Comparison of ENCODE assay signal across 8 mouse cellular contexts in genomic region chr3:137860394-137861170, GRCm38 (mm10). TPM values are rescaled to one million over a fixed set of nuclear protein-coding genes. Genes with fewer than 3 reads are reported as not detected.
DNase-seq lines count a peak whose midpoint lies in the region; ATAC-seq and TF ChIP-seq lines count a peak whose summit lies in the region.
"Had no signal": no experiment of that assay in that cellular context is flagged by ENCODE, and none has a peak within 500 bp of the region (broad histone marks: within the 10 kb centered on the region; RNA-seq: fewer than 3 reads in every experiment).

No protein-coding gene starts in this region.

- H3K4me2 ChIP-seq in hindbrain, postnatal 0 days (ENCODE audit: low read depth, low read length), result no peak overlapping the region
- H3K4me2 ChIP-seq in hindbrain, embryonic 13.5 days, result no peak overlapping the region
- no peak overlapping the region for H3K4me2 ChIP-seq in limb, embryonic 14.5 days (replicated peaks; ENCODE audit: low read depth, low read length, severe bottlenecking)

- H3K79me3 ChIP-seq in C2C12 (ENCODE audit: low read depth), result peaks cover 5% of the 10 kb centered on the region

- WGBS in hindbrain, postnatal 0 days, result 73% methylated on average over 8 of the region's 8 CpGs
- WGBS in hindbrain, embryonic 13.5 days, result 86% methylated on average over 8 of the region's 8 CpGs
- 63% methylated on average over 8 of the region's 8 CpGs for WGBS in limb, embryonic 14.5 days

- no peak for ATAC-seq in hindbrain, postnatal 0 days
- ATAC-seq in hindbrain, embryonic 13.5 days (ENCODE audit: low FRiP score), result no peak
- ATAC-seq in limb, embryonic 14.5 days (ENCODE audit: low FRiP score, low read depth), result no peak
- no peak for ATAC-seq in erythroblast, adult 5-6 weeks (replicated peaks; ENCODE audit: low FRiP score, poor library complexity, severe bottlenecking)

- TF ChIP-seq EP300 in MEL (IDR thresholded peaks at IDR 0.05; ENCODE audit: low read depth in 1 of 2, low read length in 2 of 2), result peak in 1 of 2 experiments; percentile 50; a peak in 2 of 4 replicates

- no peaks in the 10 kb centered on the region for H3K9me3 ChIP-seq in hindbrain, postnatal 0 days (ENCODE audit: low read length)
- H3K9me3 ChIP-seq in hindbrain, embryonic 13.5 days, result no peaks in the 10 kb centered on the region
- no peaks in the 10 kb centered on the region for H3K9me3 ChIP-seq in MEL (replicated peaks; ENCODE audit: insufficient read depth, low read length)
- H3K9me3 ChIP-seq in limb, embryonic 14.5 days (ENCODE audit: control insufficient read depth, low read length), result no peaks in the 10 kb centered on the region
- H3K9me3 ChIP-seq: hindbrain, embryonic 10.5 days had no signal

- TF ChIP-seq POLR2A in MEL (IDR thresholded peaks at IDR 0.05; ENCODE audit: control insufficient read depth in 1 of 2, insufficient read depth in 1 of 2, low read depth in 1 of 2, low read length in 2 of 2, poor library complexity in 1 of 2), result 0 out of 4 replicates have a peak, but pooled peaks of 1 of the 2 experiments have one; percentile 26
- no peak for TF ChIP-seq POLR2A in limb, embryonic 14.5 days (IDR thresholded peaks at IDR 0.05; ENCODE audit: borderline replicate concordance, extremely low read depth, insufficient read depth, insufficient read length)

- no peak overlapping the region for H3K9ac ChIP-seq in hindbrain, postnatal 0 days (replicated peaks; ENCODE audit: low read length)
- no peak overlapping the region for H3K9ac ChIP-seq in hindbrain, embryonic 13.5 days
- H3K9ac ChIP-seq in MEL (ENCODE audit: control insufficient read depth, low read depth, low read length, poor library complexity, severe bottlenecking), result no peak overlapping the region
- no peak overlapping the region for H3K9ac ChIP-seq in limb, embryonic 14.5 days (ENCODE audit: low read depth, low read length, severe bottlenecking)

- no peaks in the 10 kb centered on the region for H3K36me3 ChIP-seq in hindbrain, postnatal 0 days (ENCODE audit: insufficient read depth, low read length)
- no peaks in the 10 kb centered on the region for H3K36me3 ChIP-seq in hindbrain, embryonic 13.5 days
- H3K36me3 ChIP-seq in C2C12 (ENCODE audit: control insufficient read depth, insufficient read depth) (no peaks in the 10 kb centered on the region), MEL (ENCODE audit: control insufficient read depth in 1 of 2, insufficient read depth in 2 of 2, low read length in 2 of 2) (peaks cover 0 to 27% of the 10 kb centered on the region in 2 experiments; a peak in 2 of 4 replicates)
- no peaks in the 10 kb centered on the region for H3K36me3 ChIP-seq in limb, embryonic 14.5 days (ENCODE audit: control insufficient read depth, insufficient read depth, low read length)
- H3K36me3 ChIP-seq: hindbrain, embryonic 10.5 days had no signal

- no peak for TF ChIP-seq CTCF in hindbrain, postnatal 0 days (IDR thresholded peaks at IDR 0.05; ENCODE audit: low read depth)
- TF ChIP-seq CTCF in C2C12 (IDR thresholded peaks at IDR 0.05; ENCODE audit: control insufficient read depth, insufficient read depth, insufficient read length) (no peak), MEL (IDR thresholded peaks at IDR 0.05 in 2 of 3, conservative IDR thresholded peaks at IDR 0.05 in 1 of 3; ENCODE audit: control insufficient read depth in 1 of 3, insufficient read depth in 1 of 3, low read depth in 2 of 3, low read length in 3 of 3, poor library complexity in 1 of 3, severe bottlenecking in 1 of 3) (no peak)

- H3K79me2 ChIP-seq in C2C12 (ENCODE audit: control insufficient read depth, insufficient read depth) (peaks cover 12% of the 10 kb centered on the region), MEL (ENCODE audit: control insufficient read depth, insufficient read depth, low read length, poor library complexity) (peaks cover 12% of the 10 kb centered on the region)

- no peak for TF ChIP-seq RAD21 in MEL (IDR thresholded peaks at IDR 0.05; ENCODE audit: low read depth, low read length)

- no peak overlapping the region for H3ac ChIP-seq in C2C12 (ENCODE audit: control insufficient read depth, insufficient read length, low read depth)

- peak; percentile 17 for DNase-seq in hindbrain, postnatal 0 days (ENCODE audit: low spot score)
- DNase-seq in MEL (ENCODE audit: low read depth, low spot score), result peak; percentile 68
- DNase-seq in limb, embryonic 14.5 days (ENCODE audit: low spot score), result peak; percentile 56
- DNase-seq in embryo, embryonic 10 days (ENCODE audit: low spot score), result no peak

- H3K4me3 ChIP-seq in hindbrain, postnatal 0 days (ENCODE audit: low read length), result no peak overlapping the region
- no peak overlapping the region for H3K4me3 ChIP-seq in hindbrain, embryonic 13.5 days
- H3K4me3 ChIP-seq in C2C12 (ENCODE audit: insufficient read depth, poor library complexity, severe bottlenecking), result no peak overlapping the region
- H3K4me3 ChIP-seq in MEL (ENCODE audit: control insufficient read depth in 1 of 2, insufficient read depth in 1 of 2, low read depth in 2 of 2, low read length in 2 of 2), result no peak overlapping the region
- H3K4me3 ChIP-seq in limb, embryonic 14.5 days (replicated peaks; ENCODE audit: low read length), result no peak overlapping the region
- H3K4me3 ChIP-seq: hindbrain, embryonic 10.5 days had no signal

- H3K4me1 ChIP-seq in hindbrain, postnatal 0 days (ENCODE audit: insufficient read depth, low read length), result no peaks in the 10 kb centered on the region
- H3K4me1 ChIP-seq in hindbrain, embryonic 13.5 days (replicated peaks), result peaks cover 6% of the 10 kb centered on the region; the same call in 1 of the 2 replicates
- peaks cover 9 to 18% of the 10 kb centered on the region in 2 experiments for H3K4me1 ChIP-seq in MEL (ENCODE audit: control insufficient read depth in 1 of 2, insufficient read depth in 2 of 2, low read length in 2 of 2)
- H3K4me1 ChIP-seq in limb, embryonic 14.5 days (ENCODE audit: control insufficient read depth, insufficient read depth, low read length), result 0 out of 2 replicates have a peak, but pooled peaks cover 4% of the 10 kb centered on the region

- no peaks in the 10 kb centered on the region for H3K27me3 ChIP-seq in hindbrain, postnatal 0 days (ENCODE audit: insufficient read depth, low read length)
- no peaks in the 10 kb centered on the region for H3K27me3 ChIP-seq in hindbrain, embryonic 13.5 days
- H3K27me3 ChIP-seq in C2C12 (ENCODE audit: control insufficient read depth, insufficient read depth, insufficient read length), result no peaks in the 10 kb centered on the region
- H3K27me3 ChIP-seq in MEL (ENCODE audit: control insufficient read depth in 1 of 2, insufficient read depth in 2 of 2, low read length in 2 of 2), result no peaks in the 10 kb centered on the region
- H3K27me3 ChIP-seq in limb, embryonic 14.5 days (ENCODE audit: control insufficient read depth, insufficient read depth, low read length), result no peaks in the 10 kb centered on the region

- no peak overlapping the region for H3K27ac ChIP-seq in hindbrain, postnatal 0 days
- no peak overlapping the region for H3K27ac ChIP-seq in hindbrain, embryonic 13.5 days
- H3K27ac ChIP-seq in MEL (ENCODE audit: control insufficient read depth, low read depth, low read length), result peak overlapping the region; percentile 28
- no peak overlapping the region for H3K27ac ChIP-seq in limb, embryonic 14.5 days (replicated peaks; ENCODE audit: low read depth, low read length)
- H3K27ac ChIP-seq: hindbrain, embryonic 10.5 days had no signal

TF ChIP-seq in MEL, 35 proteins besides CTCF, POLR2A, EP300 and RAD21 (continues in another document):
- TF ChIP-seq ZNF384 (IDR thresholded peaks at IDR 0.05; ENCODE audit: low read depth, low read length), result peak; percentile 81

RNA-seq across cellular contexts. Expression of gene H2afz, which starts 3.7 kb away (rescaled TPM):
- total RNA-seq in hindbrain, postnatal 0 days (2014; rRNA removed), result 542 and 567 TPM in 2 replicates
- 814 and 865 TPM in 2 replicates for polyA plus RNA-seq in hindbrain, postnatal 0 days (2015; fragmentation: Nextera tagmentation; extraction: Ambion mirVana)
- 1,016 and 1,041 TPM in 2 replicates for polyA plus RNA-seq in hindbrain, embryonic 13.5 days (2015; fragmentation: Nextera tagmentation; extraction: Ambion mirVana)
- 2,637 TPM for polyA plus RNA-seq in C2C12 (2012; fragmentation: generic; extraction: Trizol)
- total RNA-seq in MEL (2012; rRNA removed), result 1,732 and 2,078 TPM in 2 replicates
- polyA plus RNA-seq in MEL (2012; ENCODE audit: insufficient read depth in 1 of 2, insufficient read length in 2 of 2, low read depth in 1 of 2, low replicate concordance in 2 of 2, missing spikeins in 1 of 2), result 1,000 to 10,000 TPM; 1,006 to 3,472 TPM
- polyA plus RNA-seq in limb, embryonic 14.5 days (2012; rRNA removed), result 896 and 1,069 TPM in 2 replicates
- polyA plus RNA-seq in limb, embryonic 14.5 days (2014; fragmentation: Nextera tagmentation; extraction: Ambion mirVana), result 1,399 and 1,426 TPM in 2 replicates
- total RNA-seq in erythroblast, adult 5-6 weeks (2015; ENCODE audit: low replicate concordance), result 505 TPM in 2 replicates
- 376 and 479 TPM in 2 replicates for total RNA-seq in erythroblast, adult 5-6 weeks (2017; ENCODE audit: low replicate concordance)

RNA-seq across cellular contexts. Expression of gene Dnajb14, which starts 6.9 kb away (rescaled TPM):
- total RNA-seq in hindbrain, postnatal 0 days (2014; rRNA removed), result 22.4 and 22.5 TPM in 2 replicates
- 19.2 and 21.9 TPM in 2 replicates for polyA plus RNA-seq in hindbrain, postnatal 0 days (2015; fragmentation: Nextera tagmentation; extraction: Ambion mirVana)
- polyA plus RNA-seq in hindbrain, embryonic 13.5 days (2015; fragmentation: Nextera tagmentation; extraction: Ambion mirVana), result 11.7 and 11.9 TPM in 2 replicates
- 1.8 TPM for polyA plus RNA-seq in C2C12 (2012; fragmentation: generic; extraction: Trizol)
- 4.2 and 4.4 TPM in 2 replicates for total RNA-seq in MEL (2012; rRNA removed)
- polyA plus RNA-seq in MEL (2012; ENCODE audit: insufficient read depth in 1 of 2, insufficient read length in 2 of 2, low read depth in 1 of 2, low replicate concordance in 2 of 2, missing spikeins in 1 of 2), result 1 to 10 TPM in 1 of 2 experiments, not detected in 1; 6.1 TPM
- 7.4 and 9.1 TPM in 2 replicates for polyA plus RNA-seq in limb, embryonic 14.5 days (2012; rRNA removed)
- 11.9 and 12.9 TPM in 2 replicates for polyA plus RNA-seq in limb, embryonic 14.5 days (2014; fragmentation: Nextera tagmentation; extraction: Ambion mirVana)
- 3.7 and 7.5 TPM in 2 replicates for total RNA-seq in erythroblast, adult 5-6 weeks (2015; ENCODE audit: low replicate concordance)
- 3.5 and 3.7 TPM in 2 replicates for total RNA-seq in erythroblast, adult 5-6 weeks (2017; ENCODE audit: low replicate concordance)

RNA-seq across cellular contexts. Expression of gene Lamtor3, which starts 57.7 kb away (rescaled TPM):
- total RNA-seq in hindbrain, postnatal 0 days (2014; rRNA removed), result 78.9 and 84.2 TPM in 2 replicates
- 108 and 112 TPM in 2 replicates for polyA plus RNA-seq in hindbrain, postnatal 0 days (2015; fragmentation: Nextera tagmentation; extraction: Ambion mirVana)
- polyA plus RNA-seq in hindbrain, embryonic 13.5 days (2015; fragmentation: Nextera tagmentation; extraction: Ambion mirVana), result 121 and 130 TPM in 2 replicates
- 39.1 TPM for polyA plus RNA-seq in C2C12 (2012; fragmentation: generic; extraction: Trizol)
- 73.3 and 77.5 TPM in 2 replicates for total RNA-seq in MEL (2012; rRNA removed)
- 10 to 100 TPM in 1 of 2 experiments, not detected in 1; 88.3 TPM for polyA plus RNA-seq in MEL (2012; ENCODE audit: insufficient read depth in 1 of 2, insufficient read length in 2 of 2, low read depth in 1 of 2, low replicate concordance in 2 of 2, missing spikeins in 1 of 2)
- polyA plus RNA-seq in limb, embryonic 14.5 days (2012; rRNA removed), result 75.5 and 77.4 TPM in 2 replicates
- polyA plus RNA-seq in limb, embryonic 14.5 days (2014; fragmentation: Nextera tagmentation; extraction: Ambion mirVana), result 109 and 112 TPM in 2 replicates
- total RNA-seq in erythroblast, adult 5-6 weeks (2015; ENCODE audit: low replicate concordance), result 31.6 and 47.8 TPM in 2 replicates
- total RNA-seq in erythroblast, adult 5-6 weeks (2017; ENCODE audit: low replicate concordance), result 45.0 and 49.3 TPM in 2 replicates
